Mouse (Mus musculus) adrenal gland (tissue): ENCODE results near the gene Abi3bp.

Source experiments
- intact Hi-C: fragments of 180-260 bp; cut with DNase I; formaldehyde crosslinking; loops from one replicate; pipeline ENCODE4 v1.15.1; 2025

The Abi3bp gene

GRCm38 (mm10) chr16:56502134-56502533 lies 24.5 kb downstream of the Abi3bp start:
- intact Hi-C loops, result no loop called here

- intact Hi-C loops, result no loop called here
Observed at GRCm38 (mm10) chr16:56503941-56504340, 26.3 kb downstream of the Abi3bp start.

GRCm38 (mm10) chr16:56518024-56518423 lies 40.3 kb downstream of the Abi3bp start:
- intact Hi-C loops, result no loop called here

- intact Hi-C loops, result loop anchor here (10.0 kb wide), 1 partner anchor 150 kb away; no protein-coding TSS in a partner anchor
Observed at GRCm38 (mm10) chr16:56524359-56524758, 46.7 kb downstream of the Abi3bp start.

GRCm38 (mm10) chr16:56526482-56526881 lies 48.8 kb downstream of the Abi3bp start:
- intact Hi-C loops, result loop anchor here (10.0 kb wide), 1 partner anchor 148 kb away; no protein-coding TSS in a partner anchor

- intact Hi-C loops, result loop anchor here (10.0 kb wide), 1 partner anchor 147 kb away; no protein-coding TSS in a partner anchor
Observed at GRCm38 (mm10) chr16:56528079-56528688, 50.5 kb downstream of the Abi3bp start.

GRCm38 (mm10) chr16:56579536-56579935 lies 101.9 kb downstream of the Abi3bp start:
- intact Hi-C loops, result no loop called here

- intact Hi-C loops, result no loop called here
Observed at GRCm38 (mm10) chr16:56593581-56593980, 115.9 kb downstream of the Abi3bp start.

GRCm38 (mm10) chr16:56594866-56595265 lies 117.2 kb downstream of the Abi3bp start:
- intact Hi-C loops, result no loop called here

- intact Hi-C loops, result no loop called here
Observed at GRCm38 (mm10) chr16:56598427-56598826, 120.7 kb downstream of the Abi3bp start.

- intact Hi-C loops, result no loop called here
Observed at GRCm38 (mm10) chr16:56602394-56602793, 124.7 kb downstream of the Abi3bp start.

GRCm38 (mm10) chr16:56610572-56610971 lies 132.9 kb downstream of the Abi3bp start:
- intact Hi-C loops, result no loop called here

GRCm38 (mm10) chr16:56611096-56611867 lies 133.6 kb downstream of the Abi3bp start:
- intact Hi-C loops, result no loop called here

GRCm38 (mm10) chr16:56638544-56638943 lies 160.9 kb downstream of the Abi3bp start:
- intact Hi-C loops, result no loop called here

GRCm38 (mm10) chr16:56645251-56645650 lies 167.6 kb downstream of the Abi3bp start:
- intact Hi-C loops, result no loop called here

- intact Hi-C loops, result no loop called here
Observed at GRCm38 (mm10) chr16:56646382-56647172, 168.9 kb downstream of the Abi3bp start.

- intact Hi-C loops, result no loop called here
Observed at GRCm38 (mm10) chr16:56655193-56655910, 177.7 kb downstream of the Abi3bp start.

- intact Hi-C loops, result no loop called here
Observed at GRCm38 (mm10) chr16:56658866-56659265, 181.2 kb downstream of the Abi3bp start.

GRCm38 (mm10) chr16:56669520-56669919 lies 191.8 kb downstream of the Abi3bp start:
- intact Hi-C loops, result no loop called here

GRCm38 (mm10) chr16:56670941-56671340 lies 193.3 kb downstream of the Abi3bp start:
- intact Hi-C loops, result loop anchor here (10.0 kb wide), 1 partner anchor 146 kb away; no protein-coding TSS in a partner anchor

GRCm38 (mm10) chr16:56673420-56673819 lies 195.7 kb downstream of the Abi3bp start:
- intact Hi-C loops, result loop anchor here (10.0 kb wide), 1 partner anchor 149 kb away; no protein-coding TSS in a partner anchor
